Mouse (Mus musculus): ENCODE results near the gene Gprc5d.

Gene Gprc5d

DNA sequence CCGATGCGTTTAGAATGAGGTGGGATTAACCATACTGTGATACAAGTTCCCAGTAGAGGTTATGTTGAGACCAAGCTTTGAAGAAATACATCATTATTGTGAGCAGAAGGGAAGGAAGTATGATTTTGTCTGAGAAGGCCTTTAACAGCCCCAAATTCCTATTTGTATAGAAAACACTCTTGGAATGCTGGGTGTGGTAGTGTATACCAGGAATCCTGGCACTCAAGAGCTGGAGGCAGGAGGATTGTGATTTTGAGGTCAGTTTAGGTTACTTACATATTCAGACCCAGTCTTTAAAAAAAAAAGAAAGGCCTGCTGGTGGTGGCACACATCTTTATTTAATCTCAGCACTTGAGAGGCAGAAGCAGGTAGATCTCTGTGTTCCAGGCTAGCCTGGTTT, 47.7 kb downstream of the Gprc5d start:
- in situ Hi-C loops (cut with MboI, MseI), result no loop called here

- in situ Hi-C loops (cut with MboI, MseI), result no loop called here
These were observed 48.2 kb downstream of the Gprc5d start for GRCm38 (mm10) chr6:135069856-135070255.

DNA sequence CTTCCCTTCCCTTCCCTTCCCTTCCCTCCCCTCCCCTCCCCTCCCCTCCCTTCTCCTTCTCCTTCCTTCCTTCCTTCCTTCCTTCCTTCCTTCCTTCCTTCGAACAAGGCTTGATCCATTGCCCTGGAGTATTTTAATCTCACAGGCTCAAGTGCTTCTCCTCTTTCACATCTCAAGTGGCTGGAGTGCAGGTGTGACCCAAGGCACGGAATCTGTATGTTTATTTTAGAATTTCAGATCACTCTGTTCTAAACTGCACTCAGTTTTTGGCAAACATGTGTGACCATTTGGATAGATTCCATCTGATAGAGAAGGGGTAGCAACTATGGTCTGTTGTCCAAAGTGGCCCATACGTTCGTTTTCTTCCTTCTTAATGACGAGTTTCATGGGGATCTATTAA, 49.9 kb downstream of the Gprc5d start:
- in situ Hi-C loops (cut with MboI, MseI), result no loop called here

DNA sequence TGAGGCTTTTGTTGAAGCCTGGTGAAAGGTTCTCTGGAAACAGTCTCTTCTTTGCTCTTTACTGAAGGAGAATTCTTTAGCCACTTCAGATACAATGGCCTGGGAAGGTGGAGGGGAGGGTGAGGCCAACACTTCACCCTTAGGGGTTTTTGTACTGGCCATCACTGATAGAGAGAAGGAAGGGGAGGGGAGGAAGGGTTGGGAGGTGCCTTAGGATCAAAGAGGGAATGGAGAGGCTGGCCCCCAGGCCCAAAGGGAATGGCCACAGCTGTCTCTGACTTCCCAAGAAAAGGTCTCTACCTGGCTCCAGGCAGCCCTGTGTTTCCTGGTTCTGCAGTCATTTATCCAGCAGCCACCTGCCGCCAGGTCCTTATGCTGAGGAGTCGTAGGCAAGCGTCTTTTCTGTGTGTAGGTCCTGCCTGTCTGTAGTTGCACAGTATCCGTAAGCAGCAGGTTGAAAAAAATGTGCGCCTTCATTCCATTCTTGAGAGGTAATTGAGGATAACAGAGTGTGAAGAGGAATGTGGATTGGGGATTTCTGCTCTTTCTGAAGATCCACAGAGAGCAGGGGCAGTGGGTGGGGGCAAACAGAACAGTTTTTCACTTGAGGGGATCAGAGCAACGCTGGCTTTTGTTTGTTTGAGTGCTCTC, 51.2 kb downstream of the Gprc5d start:
- in situ Hi-C loops (cut with MboI, MseI), result no loop called here

GRCm38 (mm10) chr6:135065236-135065957, 52.7 kb downstream of the Gprc5d start, which contains the start of gene Gprc5a:
Gene Gprc5a (plus strand): TSS chr6:135065651.
- in situ Hi-C loops (cut with MboI, MseI), result no loop called here

DNA sequence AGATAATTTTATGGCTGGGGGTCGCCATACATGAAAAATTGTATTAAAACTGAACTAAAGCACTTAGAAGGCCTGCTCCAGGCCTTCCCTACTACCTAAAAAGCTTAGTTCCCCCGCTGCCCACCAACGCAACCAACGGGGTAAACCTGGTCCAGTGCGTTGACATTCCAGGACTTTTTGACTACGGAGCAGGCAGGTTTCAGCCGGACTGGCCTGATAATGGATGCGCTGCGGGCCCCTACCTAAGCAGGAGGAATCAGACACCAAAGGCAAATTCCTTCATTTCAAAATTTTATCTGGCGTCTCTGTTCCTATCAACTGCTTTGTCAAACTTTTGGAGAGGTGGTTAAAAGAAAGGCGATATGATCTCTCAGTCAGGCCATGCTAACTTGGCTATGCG, 53.5 kb downstream of the Gprc5d start:
- in situ Hi-C loops (cut with MboI, MseI), result no loop called here

GRCm38 (mm10) chr6:135060728-135061127, 57.4 kb downstream of the Gprc5d start:
- in situ Hi-C loops (cut with MboI, MseI), result no loop called here
